Comparison of ENCODE assay signal across 18 mouse cellular contexts in the genomic region with DNA sequence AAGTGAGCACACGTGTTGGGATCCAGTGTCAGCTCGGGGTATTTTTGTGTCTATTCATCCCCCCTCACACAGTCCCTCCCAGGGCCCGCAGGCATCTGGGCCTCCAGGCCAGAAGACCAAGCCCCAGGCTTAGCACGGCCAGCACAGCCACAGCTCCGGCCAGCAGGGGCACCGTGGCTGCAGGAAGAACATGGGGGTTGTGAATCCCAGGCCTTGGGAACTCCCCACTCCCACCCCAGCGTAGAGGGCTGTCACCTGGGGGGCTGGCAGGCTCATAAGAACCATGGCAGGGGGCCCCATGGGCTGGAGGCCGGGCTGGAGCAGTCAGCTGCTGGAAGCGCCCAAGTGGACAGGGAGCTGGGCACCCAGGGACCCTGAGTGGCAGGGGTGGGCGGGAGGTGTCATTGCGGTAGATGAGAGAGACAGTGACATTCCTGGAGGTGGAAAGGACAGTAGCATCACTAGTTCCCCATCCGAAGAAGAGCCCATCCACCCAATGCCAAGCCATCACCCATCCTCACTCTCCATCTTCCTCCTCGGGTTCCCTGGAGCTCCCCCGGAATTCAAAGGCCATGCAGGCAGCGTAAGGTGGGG. TPM values are rescaled to one million over a fixed set of nuclear protein-coding genes. Genes with fewer than 3 reads are reported as not detected.
DNase-seq lines count a peak whose midpoint lies in the region; ATAC-seq and TF ChIP-seq lines count a peak whose summit lies in the region.
"Had no signal": no experiment of that assay in that cellular context is flagged by ENCODE, and none has a peak within 500 bp of the region (broad histone marks: within the 10 kb centered on the region; RNA-seq: fewer than 3 reads in every experiment).

No protein-coding gene starts in this region.

- H3K4me2 ChIP-seq in forebrain, postnatal 0 days (ENCODE audit: low read depth): no peak overlapping the region
- no peak overlapping the region for H3K4me2 ChIP-seq in liver, embryonic 12.5 days
- H3K4me2 ChIP-seq in embryonic facial prominence, embryonic 15.5 days (replicated peaks): no peak overlapping the region

- 57% methylated on average over 15 of the region's 15 CpGs for WGBS in forebrain, postnatal 0 days
- 76% methylated on average over 15 of the region's 15 CpGs for whole genome bisulfite sequencing in forebrain, embryonic 10.5 days
- WGBS in liver, embryonic 12.5 days (ENCODE audit: insufficient replicate concordance): 62% methylated on average over 15 of the region's 15 CpGs
- 62% methylated on average over 15 of the region's 15 CpGs for WGBS in embryonic facial prominence, embryonic 15.5 days

- H3K27me3 ChIP-seq in forebrain, postnatal 0 days (ENCODE audit: insufficient read depth, low read length): no peaks in the 10 kb centered on the region
- H3K27me3 ChIP-seq in forebrain, embryonic 10.5 days (ENCODE audit: poor library complexity, severe bottlenecking): no peaks in the 10 kb centered on the region
- H3K27me3 ChIP-seq in liver, embryonic 12.5 days (replicated peaks): no peaks in the 10 kb centered on the region
- no peaks in the 10 kb centered on the region for H3K27me3 ChIP-seq in embryonic facial prominence, embryonic 15.5 days

- no peak for TF ChIP-seq CTCF in forebrain, postnatal 0 days (IDR thresholded peaks at IDR 0.05; ENCODE audit: low read depth)

- ATAC-seq in forebrain, postnatal 0 days: peak; percentile 11; the same call in 1 of the 2 replicates
- ATAC-seq in liver, embryonic 12.5 days: 0 out of 2 replicates have a peak, but pooled peaks have one; percentile 29
- no peak; the same call in 1 of the 2 replicates for ATAC-seq in embryonic facial prominence, embryonic 15.5 days (ENCODE audit: insufficient number of reproducible peaks, low FRiP score, low TSS enrichment, low read depth)
- ATAC-seq in megakaryocyte progenitor cell, adult 5-6 weeks (replicated peaks; ENCODE audit: poor library complexity): 0 out of 2 replicates have a peak, but pooled peaks have one; percentile 12
- ATAC-seq: lung, postnatal 0 days had no signal

- no peak overlapping the region for H3K9ac ChIP-seq in forebrain, postnatal 0 days
- no peak overlapping the region for H3K9ac ChIP-seq in liver, embryonic 12.5 days
- no peak overlapping the region; the same call in 1 of the 2 replicates for H3K9ac ChIP-seq in embryonic facial prominence, embryonic 15.5 days

- no peak overlapping the region for H3K27ac ChIP-seq in forebrain, postnatal 0 days (ENCODE audit: low read depth, low read length)
- no peak overlapping the region for H3K27ac ChIP-seq in forebrain, embryonic 10.5 days
- H3K27ac ChIP-seq in liver, embryonic 12.5 days: no peak overlapping the region
- H3K27ac ChIP-seq in embryonic facial prominence, embryonic 15.5 days (replicated peaks): peak overlapping the region; percentile 34; the same call in 1 of the 2 replicates
- H3K27ac ChIP-seq: layer of hippocampus, adult 2 months had no signal

- no peak for DNase-seq in forebrain, postnatal 0 days
- no peak for DNase-seq in forebrain, embryonic 10.5 days (ENCODE audit: extremely low spot score, low spot score)
- DNase-seq in liver: no peak
- no peak for DNase-seq in B cell, adult 2 months
- DNase-seq in heart, adult 11 months: no peak
- DNase-seq: cerebellum, adult 2 months; embryo, embryonic 11 days; gastrocnemius, postnatal 36 days; kidney, adult 11 months; right cerebral cortex, postnatal 14 days; thymus, postnatal 25 days had no signal

- peaks cover 51% of the 10 kb centered on the region for H3K36me3 ChIP-seq in forebrain, postnatal 0 days (ENCODE audit: insufficient read depth)
- peaks cover 76% of the 10 kb centered on the region for H3K36me3 ChIP-seq in forebrain, embryonic 10.5 days (replicated peaks)
- peaks cover 63% of the 10 kb centered on the region for H3K36me3 ChIP-seq in liver, embryonic 12.5 days
- H3K36me3 ChIP-seq in embryonic facial prominence, embryonic 15.5 days: peaks cover 48% of the 10 kb centered on the region

- H3K4me3 ChIP-seq in forebrain, postnatal 0 days (ENCODE audit: low read depth, low read length): no peak overlapping the region
- no peak overlapping the region for H3K4me3 ChIP-seq in forebrain, embryonic 10.5 days
- no peak overlapping the region for H3K4me3 ChIP-seq in liver, embryonic 12.5 days
- no peak overlapping the region for H3K4me3 ChIP-seq in embryonic facial prominence, embryonic 15.5 days (replicated peaks)
- H3K4me3 ChIP-seq: layer of hippocampus, adult 2 months had no signal

- H3K9me3 ChIP-seq in forebrain, postnatal 0 days (ENCODE audit: low read length): no peaks in the 10 kb centered on the region
- H3K9me3 ChIP-seq in forebrain, embryonic 10.5 days: no peaks in the 10 kb centered on the region
- no peaks in the 10 kb centered on the region for H3K9me3 ChIP-seq in liver, embryonic 12.5 days (replicated peaks)
- no peaks in the 10 kb centered on the region for H3K9me3 ChIP-seq in embryonic facial prominence, embryonic 15.5 days (replicated peaks)

- H3K4me1 ChIP-seq in forebrain, postnatal 0 days (ENCODE audit: insufficient read depth): peaks cover 2% of the 10 kb centered on the region
- H3K4me1 ChIP-seq in forebrain, embryonic 10.5 days: peaks cover 18% of the 10 kb centered on the region
- peaks cover 20% of the 10 kb centered on the region for H3K4me1 ChIP-seq in liver, embryonic 12.5 days
- H3K4me1 ChIP-seq in embryonic facial prominence, embryonic 15.5 days: peaks cover 18% of the 10 kb centered on the region; the same call in 1 of the 2 replicates

RNA-seq across cellular contexts. Expression of a gene that starts 4.1 kb away (rescaled TPM):
- not detected in 2 replicates for total RNA-seq in forebrain, postnatal 0 days (2014; rRNA removed)
- 0.12 TPM in 1 of 2 replicates, not detected in the other for polyA plus RNA-seq in forebrain, postnatal 0 days (2015; fragmentation: Nextera tagmentation; extraction: Ambion mirVana)
- 0.12 TPM in 1 of 2 replicates, not detected in the other for polyA plus RNA-seq in forebrain, embryonic 10.5 days (2016; fragmentation: Nextera tagmentation; extraction: Ambion mirVana)
- not detected in 2 replicates for polyA plus RNA-seq in liver, embryonic 12.5 days (2016; fragmentation: Nextera tagmentation; extraction: Ambion mirVana)
- polyA plus RNA-seq in embryonic facial prominence, embryonic 15.5 days (2015; fragmentation: Nextera tagmentation; extraction: Ambion mirVana): 0.23 and 0.30 TPM in 2 replicates
- not detected in 2 replicates for total RNA-seq in megakaryocyte progenitor cell, adult 5-6 weeks (2015)
- 0.04 TPM in 1 of 2 replicates, not detected in the other for total RNA-seq in megakaryocyte progenitor cell, adult 5-6 weeks (2017)
- total RNA-seq: gastrocnemius, postnatal 36 days; layer of hippocampus, adult 2 months; left cerebral cortex, postnatal 25 days had no signal
- polyA plus RNA-seq: cerebellum, adult 2 months; heart, embryonic 16.5 days; lung, postnatal 0 days had no signal

RNA-seq across cellular contexts. Expression of a gene that starts 6.6 kb away (rescaled TPM):
- total RNA-seq in forebrain, postnatal 0 days (2014; rRNA removed): 250 and 333 TPM in 2 replicates
- 312 and 332 TPM in 2 replicates for polyA plus RNA-seq in forebrain, postnatal 0 days (2015; fragmentation: Nextera tagmentation; extraction: Ambion mirVana)
- polyA plus RNA-seq in forebrain, embryonic 10.5 days (2016; fragmentation: Nextera tagmentation; extraction: Ambion mirVana): 197 and 209 TPM in 2 replicates
- 64.3 and 66.7 TPM in 2 replicates for polyA plus RNA-seq in liver, embryonic 12.5 days (2016; fragmentation: Nextera tagmentation; extraction: Ambion mirVana)
- polyA plus RNA-seq in embryonic facial prominence, embryonic 15.5 days (2015; fragmentation: Nextera tagmentation; extraction: Ambion mirVana): 151 and 162 TPM in 2 replicates
- 54.0 and 60.6 TPM in 2 replicates for total RNA-seq in megakaryocyte progenitor cell, adult 5-6 weeks (2015)
- 71.7 and 74.6 TPM in 2 replicates for total RNA-seq in megakaryocyte progenitor cell, adult 5-6 weeks (2017)

RNA-seq across cellular contexts. Expression of a gene that starts 6.6 kb away (rescaled TPM):
- 0.23 and 0.29 TPM in 2 replicates for total RNA-seq in forebrain, postnatal 0 days (2014; rRNA removed)
- 1.6 and 2.3 TPM in 2 replicates for polyA plus RNA-seq in forebrain, postnatal 0 days (2015; fragmentation: Nextera tagmentation; extraction: Ambion mirVana)
- polyA plus RNA-seq in forebrain, embryonic 10.5 days (2016; fragmentation: Nextera tagmentation; extraction: Ambion mirVana): 1.3 and 1.4 TPM in 2 replicates
- 1.8 and 1.9 TPM in 2 replicates for polyA plus RNA-seq in liver, embryonic 12.5 days (2016; fragmentation: Nextera tagmentation; extraction: Ambion mirVana)
- polyA plus RNA-seq in embryonic facial prominence, embryonic 15.5 days (2015; fragmentation: Nextera tagmentation; extraction: Ambion mirVana): 1.1 and 1.3 TPM in 2 replicates
- 0.34 and 1.8 TPM in 2 replicates for total RNA-seq in megakaryocyte progenitor cell, adult 5-6 weeks (2015)
- total RNA-seq in megakaryocyte progenitor cell, adult 5-6 weeks (2017): 0.30 and 0.37 TPM in 2 replicates

RNA-seq across cellular contexts. Expression of a gene that starts 8.1 kb away (rescaled TPM):
- not detected in 2 replicates for total RNA-seq in forebrain, postnatal 0 days (2014; rRNA removed)
- polyA plus RNA-seq in forebrain, postnatal 0 days (2015; fragmentation: Nextera tagmentation; extraction: Ambion mirVana): not detected in 2 replicates
- polyA plus RNA-seq in forebrain, embryonic 10.5 days (2016; fragmentation: Nextera tagmentation; extraction: Ambion mirVana): 1.2 TPM in 1 of 2 replicates, not detected in the other
- polyA plus RNA-seq in liver, embryonic 12.5 days (2016; fragmentation: Nextera tagmentation; extraction: Ambion mirVana): not detected in 2 replicates
- polyA plus RNA-seq in embryonic facial prominence, embryonic 15.5 days (2015; fragmentation: Nextera tagmentation; extraction: Ambion mirVana): not detected in 2 replicates
- total RNA-seq in megakaryocyte progenitor cell, adult 5-6 weeks (2015): not detected in 2 replicates
- total RNA-seq in megakaryocyte progenitor cell, adult 5-6 weeks (2017): not detected in 2 replicates
- total RNA-seq: gastrocnemius, postnatal 36 days; layer of hippocampus, adult 2 months; left cerebral cortex, postnatal 25 days had no signal
- polyA plus RNA-seq: cerebellum, adult 2 months; heart, embryonic 16.5 days; lung, postnatal 0 days had no signal

RNA-seq across cellular contexts. Expression of a gene that starts 17.1 kb away (rescaled TPM):
- not detected in 2 replicates for total RNA-seq in forebrain, postnatal 0 days (2014; rRNA removed)
- polyA plus RNA-seq in forebrain, postnatal 0 days (2015; fragmentation: Nextera tagmentation; extraction: Ambion mirVana): not detected in 2 replicates
- polyA plus RNA-seq in forebrain, embryonic 10.5 days (2016; fragmentation: Nextera tagmentation; extraction: Ambion mirVana): not detected in 2 replicates
- polyA plus RNA-seq in liver, embryonic 12.5 days (2016; fragmentation: Nextera tagmentation; extraction: Ambion mirVana): 0.08 TPM in 1 of 2 replicates, not detected in the other
- 0.24 TPM in 1 of 2 replicates, not detected in the other for polyA plus RNA-seq in embryonic facial prominence, embryonic 15.5 days (2015; fragmentation: Nextera tagmentation; extraction: Ambion mirVana)
- total RNA-seq in megakaryocyte progenitor cell, adult 5-6 weeks (2015): not detected in 2 replicates
- total RNA-seq in megakaryocyte progenitor cell, adult 5-6 weeks (2017): not detected in 2 replicates
- total RNA-seq: gastrocnemius, postnatal 36 days; layer of hippocampus, adult 2 months; left cerebral cortex, postnatal 25 days had no signal
- polyA plus RNA-seq: cerebellum, adult 2 months; heart, embryonic 16.5 days; lung, postnatal 0 days had no signal
